Mouse (Mus musculus) NIH3T3 (cell line): ENCODE measurements around the gene Ube2j2.
A peak's percentile ranks its signal among the peaks of the same experiment; 100 is the strongest.

Source experiments
- DNase-seq: peaks from one replicate; pipeline ENCODE4 v3.0.0-alpha.2; 2012; ENCODE audit warnings: low read depth

Gene Ube2j2

GRCm38 (mm10) chr4:155964396-155964795 is 20.8 kb downstream of the Ube2j2 start:
- DNase-seq, result no peak

DNA sequence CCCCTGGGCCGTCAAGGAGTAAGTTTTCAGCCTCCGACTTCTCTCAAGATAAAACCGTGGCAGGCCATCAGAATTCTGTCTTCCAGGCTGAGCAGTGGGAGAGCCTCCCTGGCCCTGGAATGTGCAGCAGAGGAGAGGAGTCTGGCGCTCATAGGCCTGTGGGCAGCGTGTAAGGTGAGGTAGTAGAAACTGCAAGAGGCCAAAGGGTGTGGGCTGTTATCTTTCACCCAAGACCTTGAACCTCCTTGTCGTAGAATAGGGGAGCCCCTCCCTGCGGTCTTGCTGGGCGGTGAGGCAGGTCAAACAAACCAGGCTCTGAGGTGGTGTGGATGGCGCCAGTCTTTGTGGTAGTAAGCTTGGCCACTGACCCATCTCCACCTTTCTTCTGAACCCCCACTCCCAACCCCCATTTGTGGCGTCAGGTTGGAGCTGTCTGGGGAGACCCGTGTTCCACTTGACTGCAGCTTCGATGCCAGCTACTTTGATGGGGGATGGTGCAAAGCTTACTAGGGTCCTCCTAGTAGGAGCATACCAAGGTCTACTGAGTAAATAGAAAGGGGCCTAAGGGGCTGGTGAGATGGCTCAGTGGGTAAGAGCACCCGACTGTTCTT is 25.5 kb downstream of the Ube2j2 start:
- no peak for DNase-seq

- no peak for DNase-seq
Observed at GRCm38 (mm10) chr4:155970286-155970685, 26.7 kb downstream of the Ube2j2 start.

- no peak for DNase-seq
Observed at GRCm38 (mm10) chr4:155972651-155973050, 29.0 kb downstream of the Ube2j2 start.

- DNase-seq, result no peak
Observed at GRCm38 (mm10) chr4:155973239-155973638, 29.6 kb downstream of the Ube2j2 start.

GRCm38 (mm10) chr4:155981436-155982082 is 37.9 kb downstream of the Ube2j2 start:
- no peak for DNase-seq

DNA sequence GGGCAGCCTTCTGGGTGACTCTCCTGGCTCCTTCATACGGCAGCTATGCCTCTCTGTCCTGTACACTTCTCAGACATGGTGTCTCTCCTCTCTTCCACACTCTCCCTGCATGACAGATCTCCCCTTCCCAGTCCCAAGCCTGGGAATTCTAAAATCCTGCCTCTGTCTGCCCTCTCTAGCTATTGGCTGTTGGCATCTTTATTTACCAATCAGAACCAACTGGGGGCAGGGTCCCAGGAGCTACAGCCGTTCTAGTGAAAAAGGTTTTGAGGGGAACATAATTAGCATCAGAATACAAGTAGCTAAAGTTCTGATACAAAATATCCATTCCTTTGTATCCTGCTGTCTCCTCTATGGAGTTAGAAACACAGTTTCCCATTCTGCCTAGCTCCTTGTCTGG is 40.2 kb downstream of the Ube2j2 start:
- DNase-seq, result no peak

DNA sequence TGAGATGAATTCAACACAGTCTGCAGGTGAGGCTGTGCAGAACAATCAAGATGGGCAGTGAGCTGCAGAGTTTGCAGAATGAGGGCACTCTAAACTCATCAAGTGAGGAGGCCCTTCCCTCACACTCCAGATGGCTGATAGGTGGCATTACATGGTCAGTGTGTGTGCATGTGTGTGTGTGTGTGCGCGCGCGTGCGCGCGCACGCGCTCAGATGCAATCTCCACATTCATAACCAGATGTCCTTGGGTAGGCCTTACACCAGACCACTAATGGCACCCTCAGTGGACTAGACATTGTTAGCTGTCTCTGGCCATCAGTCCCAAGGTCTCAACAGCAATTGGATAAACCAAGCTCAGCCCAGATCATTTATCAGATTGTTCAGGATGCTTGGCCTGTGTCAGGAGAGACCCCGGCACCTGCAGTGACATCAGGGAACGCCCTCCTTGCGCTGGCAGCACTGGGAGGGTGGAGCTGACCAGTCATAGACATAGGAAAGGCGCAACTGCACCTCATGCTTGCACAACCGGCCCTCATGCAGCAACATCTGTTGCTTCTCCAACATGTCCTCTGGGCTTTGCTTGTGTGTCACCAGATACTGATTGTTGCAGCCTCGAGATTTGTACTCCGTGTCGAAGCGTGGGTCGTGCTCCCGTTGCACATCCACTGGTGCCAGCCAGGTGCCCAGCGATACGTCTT is 47.7 kb downstream of the Ube2j2 start:
- DNase-seq, result peak; percentile 21

GRCm38 (mm10) chr4:155991908-155992230 is 48.2 kb downstream of the Ube2j2 start:
- DNase-seq, result no peak

- peak; percentile 92 for DNase-seq
Observed at GRCm38 (mm10) chr4:155992241-155992905, 48.7 kb downstream of the Ube2j2 start, which contains the start of the genes B3galt6 and Sdf4. TSS of gene B3galt6 (minus strand) at chr4:155992649. TSS of gene Sdf4 (plus strand) at chr4:155992872.

DNA sequence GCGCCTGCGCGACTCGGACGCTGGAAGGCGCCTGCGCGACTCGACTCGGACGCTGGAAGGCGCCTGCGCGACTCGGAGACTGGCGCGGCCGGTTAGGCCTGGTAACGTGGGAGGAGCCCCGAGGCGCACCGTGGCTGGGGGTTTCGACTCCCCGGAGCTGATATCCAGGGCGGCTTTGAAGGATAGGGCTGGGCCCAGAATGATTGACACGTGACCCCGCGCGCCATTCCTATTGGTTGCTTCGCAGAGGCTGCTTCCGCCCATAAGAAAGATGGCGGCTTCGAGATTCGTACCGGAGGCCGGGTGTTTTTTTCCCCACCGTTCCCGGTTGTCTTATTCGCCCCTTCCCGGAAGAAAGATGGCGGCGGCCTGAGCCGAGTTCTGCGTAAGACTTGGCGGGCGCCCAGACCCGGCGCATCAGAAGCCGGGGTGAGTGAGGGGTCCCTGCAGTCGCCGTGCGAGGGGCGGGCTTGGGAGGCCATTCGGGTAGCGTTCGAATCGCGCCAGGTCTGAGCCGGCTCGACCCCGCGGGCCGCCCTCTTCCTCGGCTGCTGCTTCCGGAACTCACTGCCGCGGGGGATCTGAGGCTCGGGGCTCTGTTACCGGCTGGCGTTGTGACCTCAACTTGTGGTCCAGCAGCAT is 49.4 kb downstream of the Ube2j2 start:
- DNase-seq, result peak; percentile 93

DNA sequence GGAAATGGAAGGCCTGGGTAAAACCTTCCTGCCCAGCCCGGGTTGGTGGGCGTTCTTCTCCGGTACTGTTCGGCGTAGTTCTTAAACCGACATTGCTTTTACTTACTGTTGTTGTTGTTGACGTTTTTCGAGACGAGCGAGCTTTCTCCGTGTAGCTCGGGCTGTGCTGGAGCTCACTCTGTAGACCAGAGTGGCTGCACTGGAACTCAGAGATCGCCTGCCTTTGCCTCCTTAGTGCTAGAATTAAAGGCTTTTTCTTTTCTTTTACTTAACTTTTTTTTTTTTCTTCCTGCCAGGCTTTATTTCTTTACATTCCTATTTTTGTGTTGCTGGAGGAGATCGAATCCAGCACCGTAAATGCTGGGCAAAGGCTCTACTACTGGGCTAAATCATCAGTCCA is 50.0 kb downstream of the Ube2j2 start:
- no peak for DNase-seq

GRCm38 (mm10) chr4:156004109-156004508 is 60.5 kb downstream of the Ube2j2 start:
- DNase-seq, result no peak

DNA sequence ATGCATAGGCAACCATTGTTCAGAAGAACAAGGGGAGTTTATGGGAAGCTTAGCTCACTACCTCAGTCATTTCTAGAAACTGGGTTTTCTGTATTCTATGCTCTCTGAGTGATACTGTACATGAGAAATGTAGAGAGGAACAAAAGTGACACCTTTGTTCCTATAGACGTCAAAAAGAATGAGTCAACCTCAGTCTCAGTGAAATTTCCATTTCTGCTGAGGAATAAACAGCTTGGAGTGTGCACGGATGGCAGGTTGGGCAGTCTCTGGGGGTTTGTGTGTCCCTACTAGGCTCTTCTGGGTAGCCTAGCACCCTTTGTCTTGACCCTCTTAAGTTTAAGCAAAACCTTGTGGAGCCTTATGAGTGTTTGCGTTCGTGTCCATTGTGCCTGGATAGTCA is 64.7 kb downstream of the Ube2j2 start:
- DNase-seq, result no peak
